Mouse (Mus musculus) bone marrow macrophage, adult 2 months (primary cell): ENCODE measurements around the gene Acer3.

ENCODE experiments used
- CTCF ChIP-seq: IDR thresholded peaks from 2 replicates; pipeline ENCODE4 v1.5.1; 2012; ENCODE audit warnings: low read depth, mild to moderate bottlenecking, low read length, moderate library complexity
- POLR2A ChIP-seq: IDR thresholded peaks from 2 replicates; pipeline ENCODE4 v1.6.1; 2012; ENCODE audit warnings: mild to moderate bottlenecking, low read depth, low read length, borderline replicate concordance

- no peak for TF ChIP-seq CTCF
- TF ChIP-seq POLR2A, result no peak
Observed at GRCm38 (mm10) chr7:98354160-98354920, 33.3 kb upstream of the Acer3 start.
